Mouse (Mus musculus): ENCODE results near the gene Zfand3. TPM values are rescaled to one million over a fixed set of nuclear protein-coding genes. Genes with fewer than 3 reads are reported as not detected.
A peak's percentile ranks its signal among the peaks of the same experiment; 100 is the strongest.

Zfand3 gene
- 34.2 and 40.3 TPM in 2 replicates for polyA plus RNA-seq (2015; fragmentation: Nextera tagmentation; extraction: Ambion mirVana)

- peak within 1 kb of the TSS; percentile 87 for H3K9ac ChIP-seq (ENCODE audit: low read length)
- WGBS: under 1% methylated on average over 69 of the region's 93 CpGs
- peak within 1 kb of the TSS; percentile 98 for H3K27ac ChIP-seq (ENCODE audit: low read length)
- ATAC-seq (ENCODE audit: insufficient read depth, low FRiP score): peak; percentile 94
- H3K9me3 ChIP-seq (replicated peaks; ENCODE audit: control insufficient read depth, low read length): no peaks in the 10 kb centered on the region
- H3K4me3 ChIP-seq (replicated peaks; ENCODE audit: low read length): peak within 1 kb of the TSS; percentile 61
- H3K4me2 ChIP-seq (ENCODE audit: low read depth, low read length): peak within 1 kb of the TSS; percentile 76
- no peaks in the 10 kb centered on the region for H3K27me3 ChIP-seq (ENCODE audit: control insufficient read depth, insufficient read depth, low read length)
- H3K36me3 ChIP-seq (ENCODE audit: control insufficient read depth, insufficient read depth, low read length): no peaks in the 10 kb centered on the region
- peaks cover 32% of the 10 kb centered on the region for H3K4me1 ChIP-seq (ENCODE audit: control insufficient read depth, insufficient read depth, low read length)
Observed at GRCm38 (mm10) chr17:30004203-30005102, at the start of gene Zfand3. TSS of gene Zfand3 (plus strand) at chr17:30004733.

- H3K9ac ChIP-seq (ENCODE audit: low read length): no peak overlapping the region
- no peak overlapping the region for H3K4me3 ChIP-seq (replicated peaks; ENCODE audit: low read length)
- H3K4me1 ChIP-seq (ENCODE audit: control insufficient read depth, insufficient read depth, low read length): no peaks in the 10 kb centered on the region
- ATAC-seq (ENCODE audit: insufficient read depth, low FRiP score): no peak
- no peak overlapping the region for H3K4me2 ChIP-seq (ENCODE audit: low read depth, low read length)
- H3K36me3 ChIP-seq (ENCODE audit: control insufficient read depth, insufficient read depth, low read length): no peaks in the 10 kb centered on the region
- no peaks in the 10 kb centered on the region; the same call in 1 of the 2 replicates for H3K9me3 ChIP-seq (replicated peaks; ENCODE audit: control insufficient read depth, low read length)
- 67% methylated on average over 8 of the region's 8 CpGs for WGBS
- H3K27me3 ChIP-seq (ENCODE audit: control insufficient read depth, insufficient read depth, low read length): no peaks in the 10 kb centered on the region
- H3K27ac ChIP-seq (ENCODE audit: low read length): no peak overlapping the region
Observed at GRCm38 (mm10) chr17:29955880-29956279, 48.7 kb upstream of the Zfand3 start.

GRCm38 (mm10) chr17:29963730-29964259 lies 40.7 kb upstream of the Zfand3 start:
- Histone ChIP-seq H3K36me3 (ENCODE audit: control insufficient read depth, insufficient read depth, low read length) (no peaks in the 10 kb centered on the region), H3K27ac (ENCODE audit: low read length) (no peak overlapping the region), H3K9me3 (replicated peaks; ENCODE audit: control insufficient read depth, low read length) (no peaks in the 10 kb centered on the region; the same call in 1 of the 2 replicates), H3K4me2 (ENCODE audit: low read depth, low read length) (peak overlapping the region; percentile 34), H3K27me3 (ENCODE audit: control insufficient read depth, insufficient read depth, low read length) (no peaks in the 10 kb centered on the region), H3K9ac (ENCODE audit: low read length) (no peak overlapping the region), H3K4me1 (ENCODE audit: control insufficient read depth, insufficient read depth, low read length) (no peaks in the 10 kb centered on the region), H3K4me3 (replicated peaks; ENCODE audit: low read length) (peak overlapping the region; percentile 1; the same call in 1 of the 2 replicates)
- 8% methylated on average over 11 of the region's 11 CpGs for WGBS
- peak; percentile 51 for ATAC-seq (ENCODE audit: insufficient read depth, low FRiP score)

GRCm38 (mm10) chr17:29965506-29965905 lies 39.0 kb upstream of the Zfand3 start:
- Histone ChIP-seq H3K9ac (ENCODE audit: low read length) (no peak overlapping the region), H3K27me3 (ENCODE audit: control insufficient read depth, insufficient read depth, low read length) (no peaks in the 10 kb centered on the region), H3K4me3 (replicated peaks; ENCODE audit: low read length) (no peak overlapping the region), H3K9me3 (replicated peaks; ENCODE audit: control insufficient read depth, low read length) (no peaks in the 10 kb centered on the region), H3K36me3 (ENCODE audit: control insufficient read depth, insufficient read depth, low read length) (no peaks in the 10 kb centered on the region), H3K27ac (ENCODE audit: low read length) (no peak overlapping the region), H3K4me2 (ENCODE audit: low read depth, low read length) (no peak overlapping the region), H3K4me1 (ENCODE audit: control insufficient read depth, insufficient read depth, low read length) (no peaks in the 10 kb centered on the region)
- 47% methylated on average over 5 of the region's 5 CpGs for WGBS
- ATAC-seq (ENCODE audit: insufficient read depth, low FRiP score): no peak

GRCm38 (mm10) chr17:29970037-29970555 lies 34.4 kb upstream of the Zfand3 start, which contains the start of gene Mdga1:
TSS of gene Mdga1 (minus strand) at chr17:29970087.
- H3K27ac ChIP-seq (ENCODE audit: low read length): no peak within 1 kb of the TSS
- H3K4me2 ChIP-seq (ENCODE audit: low read depth, low read length): no peak within 1 kb of the TSS
- no peak within 1 kb of the TSS for H3K9ac ChIP-seq (ENCODE audit: low read length)
- H3K4me3 ChIP-seq (replicated peaks; ENCODE audit: low read length): no peak within 1 kb of the TSS
- H3K9me3 ChIP-seq (replicated peaks; ENCODE audit: control insufficient read depth, low read length): no peaks in the 10 kb centered on the region
- H3K27me3 ChIP-seq (ENCODE audit: control insufficient read depth, insufficient read depth, low read length): no peaks in the 10 kb centered on the region; the same call in 1 of the 2 replicates
- H3K4me1 ChIP-seq (ENCODE audit: control insufficient read depth, insufficient read depth, low read length): no peaks in the 10 kb centered on the region
- WGBS: 66% methylated on average over 7 of the region's 7 CpGs
- ATAC-seq (ENCODE audit: insufficient read depth, low FRiP score): no peak
- no peaks in the 10 kb centered on the region for H3K36me3 ChIP-seq (ENCODE audit: control insufficient read depth, insufficient read depth, low read length)

GRCm38 (mm10) chr17:29971761-29972432 lies 32.6 kb upstream of the Zfand3 start:
- Histone ChIP-seq H3K27me3 (ENCODE audit: control insufficient read depth, insufficient read depth, low read length) (no peaks in the 10 kb centered on the region; the same call in 1 of the 2 replicates), H3K9me3 (replicated peaks; ENCODE audit: control insufficient read depth, low read length) (no peaks in the 10 kb centered on the region), H3K36me3 (ENCODE audit: control insufficient read depth, insufficient read depth, low read length) (no peaks in the 10 kb centered on the region), H3K27ac (ENCODE audit: low read length) (no peak overlapping the region), H3K4me2 (ENCODE audit: low read depth, low read length) (no peak overlapping the region), H3K4me3 (replicated peaks; ENCODE audit: low read length) (no peak overlapping the region), H3K4me1 (ENCODE audit: control insufficient read depth, insufficient read depth, low read length) (no peaks in the 10 kb centered on the region), H3K9ac (ENCODE audit: low read length) (no peak overlapping the region)
- ATAC-seq (ENCODE audit: insufficient read depth, low FRiP score): no peak
- 53% methylated on average over 15 of the region's 15 CpGs for WGBS

- Histone ChIP-seq H3K4me3 (replicated peaks; ENCODE audit: low read length) (no peak overlapping the region), H3K4me1 (ENCODE audit: control insufficient read depth, insufficient read depth, low read length) (no peaks in the 10 kb centered on the region)
Observed at GRCm38 (mm10) chr17:29973226-29973625, 31.3 kb upstream of the Zfand3 start.

GRCm38 (mm10) chr17:29975731-29976130 lies 28.8 kb upstream of the Zfand3 start:
- no peaks in the 10 kb centered on the region; the same call in 1 of the 2 replicates for H3K27me3 ChIP-seq (ENCODE audit: control insufficient read depth, insufficient read depth, low read length)
- no peaks in the 10 kb centered on the region for H3K9me3 ChIP-seq (replicated peaks; ENCODE audit: control insufficient read depth, low read length)
- H3K9ac ChIP-seq (ENCODE audit: low read length): no peak overlapping the region
- WGBS: 4% methylated on average over 8 of the region's 8 CpGs
- ATAC-seq (ENCODE audit: insufficient read depth, low FRiP score): peak; percentile 76; the same call in 1 of the 2 replicates
- no peak overlapping the region for H3K27ac ChIP-seq (ENCODE audit: low read length)
- peaks cover 6% of the 10 kb centered on the region; the same call in 1 of the 2 replicates for H3K4me1 ChIP-seq (ENCODE audit: control insufficient read depth, insufficient read depth, low read length)
- no peak overlapping the region for H3K4me2 ChIP-seq (ENCODE audit: low read depth, low read length)
- no peak overlapping the region for H3K4me3 ChIP-seq (replicated peaks; ENCODE audit: low read length)
- H3K36me3 ChIP-seq (ENCODE audit: control insufficient read depth, insufficient read depth, low read length): no peaks in the 10 kb centered on the region

More at GRCm38 (mm10) chr17:29973226-29973625, 31.3 kb upstream of the Zfand3 start:
- no peaks in the 10 kb centered on the region for H3K36me3 ChIP-seq (ENCODE audit: control insufficient read depth, insufficient read depth, low read length)
- no peak for ATAC-seq (ENCODE audit: insufficient read depth, low FRiP score)
- H3K27me3 ChIP-seq (ENCODE audit: control insufficient read depth, insufficient read depth, low read length): no peaks in the 10 kb centered on the region; the same call in 1 of the 2 replicates
- no peak overlapping the region for H3K27ac ChIP-seq (ENCODE audit: low read length)
- no peak overlapping the region for H3K4me2 ChIP-seq (ENCODE audit: low read depth, low read length)
- WGBS: 90% methylated on average over 7 of the region's 7 CpGs
- H3K9ac ChIP-seq (ENCODE audit: low read length): no peak overlapping the region
- no peaks in the 10 kb centered on the region for H3K9me3 ChIP-seq (replicated peaks; ENCODE audit: control insufficient read depth, low read length)

Measured in stomach, embryonic 16.5 days (tissue).